Mouse (Mus musculus) lung, postnatal 36 days (tissue): Measurements from ENCODE around the gene Sp6.

Experiments
- DNase-seq: peaks from one replicate; pipeline ENCODE4 v3.0.0; 2022; ENCODE audit warnings: mixed read lengths

The Sp6 gene

DNA sequence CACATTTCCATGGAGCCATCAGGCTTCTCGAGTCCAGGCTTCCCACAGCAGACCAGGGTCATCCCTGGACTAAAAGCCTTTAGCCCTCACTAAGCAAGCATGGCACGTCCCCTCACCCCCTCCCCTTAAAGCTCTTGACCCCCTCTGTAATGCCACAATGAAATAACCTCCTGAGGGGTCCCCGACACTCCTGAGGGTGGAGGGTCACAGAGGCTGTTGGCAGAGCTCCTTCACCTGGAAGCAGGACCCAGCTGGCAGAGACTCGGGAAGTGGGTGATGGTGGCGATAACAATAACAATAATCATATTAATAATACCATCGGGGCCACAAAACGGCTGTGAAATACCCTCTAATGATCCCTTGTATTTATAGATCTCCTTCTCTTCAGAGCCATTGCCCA lies 30.3 kb upstream of the Sp6 start, which contains the start of gene Sp2:
Gene Sp2, minus strand, starts transcription at position 101 of the 400 bp plus-strand sequence.
- no peak for DNase-seq

DNA sequence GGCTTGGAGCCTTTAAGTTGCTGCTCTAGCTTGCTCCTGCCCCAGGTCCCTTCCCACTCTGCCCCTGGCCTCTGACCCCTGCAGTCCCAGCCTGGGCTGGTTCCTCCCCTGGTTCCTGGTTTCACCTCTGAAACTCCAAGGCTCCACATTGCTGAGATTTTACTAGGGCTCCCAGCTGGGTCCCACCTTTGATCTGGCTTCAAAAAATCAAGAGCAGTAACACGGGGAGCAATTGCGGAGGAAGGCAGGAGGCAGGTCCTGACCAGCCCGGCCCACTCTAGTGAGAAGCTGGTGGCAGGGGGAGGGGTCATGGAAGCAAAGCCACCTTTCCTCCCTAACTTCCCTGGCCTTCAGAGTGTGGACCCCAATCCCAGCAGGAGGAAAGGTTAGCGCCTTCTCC lies 28.3 kb upstream of the Sp6 start:
- no peak for DNase-seq

DNA sequence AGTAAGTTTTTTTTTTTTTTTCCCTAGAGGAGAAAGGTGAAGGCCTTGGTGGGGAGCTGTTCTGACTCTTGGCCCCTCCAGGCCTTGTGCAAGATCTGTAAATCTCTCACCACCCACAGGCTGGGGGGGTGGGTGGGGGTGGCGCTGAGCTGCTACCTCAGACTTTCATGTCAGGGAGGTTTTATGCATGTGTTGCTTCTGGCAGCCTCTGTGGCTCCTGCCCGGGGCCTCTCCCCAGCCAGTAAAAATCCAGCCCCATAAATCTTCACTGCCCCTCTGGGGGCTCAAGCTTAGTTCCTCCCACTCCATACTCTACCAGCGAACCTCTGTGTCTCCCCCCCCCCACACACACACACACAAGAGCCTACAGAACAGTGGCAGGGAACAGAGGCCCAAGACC lies 26.7 kb upstream of the Sp6 start:
- DNase-seq: no peak

DNA sequence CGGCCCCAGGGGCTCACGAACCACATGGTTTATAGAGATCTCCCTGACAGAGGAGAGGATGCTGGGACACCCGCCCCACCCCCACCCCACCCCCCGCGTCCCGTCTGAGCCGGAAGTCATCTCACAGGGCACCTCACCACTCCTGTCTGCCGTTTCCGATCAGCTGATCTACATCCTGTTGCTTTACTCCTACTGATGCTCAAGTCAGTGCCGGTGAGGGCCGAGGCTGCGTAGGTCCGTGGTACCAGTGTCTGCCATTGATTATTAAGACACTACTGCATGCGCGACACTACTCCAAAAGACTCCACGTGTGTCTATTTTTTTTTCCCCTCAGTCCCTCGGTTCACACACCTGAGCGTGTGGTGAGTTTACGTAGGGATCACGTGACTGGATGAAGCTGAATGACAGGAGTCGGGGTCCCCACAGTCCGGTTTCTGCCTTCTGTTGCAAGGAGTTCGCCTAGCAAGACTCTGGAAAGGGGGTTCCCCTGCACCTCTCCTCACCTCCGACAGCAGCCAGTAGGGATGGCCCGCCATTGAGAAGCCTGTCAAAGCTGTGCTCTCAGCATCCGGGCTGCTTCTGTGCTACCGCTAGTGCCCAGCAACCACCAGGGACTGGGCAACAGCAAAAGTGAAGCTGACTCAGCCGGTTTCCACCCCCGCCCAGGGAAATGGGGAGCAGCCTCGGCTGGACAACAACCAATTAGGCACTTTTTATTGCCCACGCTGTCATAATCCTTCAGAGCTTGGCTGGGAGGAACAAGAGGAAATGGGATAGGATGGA lies 25.1 kb upstream of the Sp6 start:
- peak; percentile 39 for DNase-seq

DNA sequence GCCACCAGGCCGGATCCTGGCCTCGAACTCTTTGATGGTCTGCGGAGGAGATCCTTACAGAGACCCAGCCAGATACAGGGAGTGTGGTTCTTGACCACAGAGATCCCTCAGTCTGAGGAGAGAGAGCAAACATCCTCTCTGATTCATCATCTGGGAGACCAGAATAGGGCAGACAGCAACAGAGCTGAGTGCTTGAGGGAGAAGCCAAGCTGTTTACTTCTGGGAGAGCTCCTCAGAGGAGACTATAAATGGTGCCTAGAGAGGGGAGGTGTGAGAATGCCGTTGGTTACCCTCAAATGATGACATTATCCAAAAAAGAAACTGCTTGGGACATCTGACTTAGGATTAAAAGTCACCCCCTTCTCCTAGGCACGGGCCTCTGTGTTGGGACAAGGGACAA lies 21.7 kb upstream of the Sp6 start:
- no peak for DNase-seq

DNA sequence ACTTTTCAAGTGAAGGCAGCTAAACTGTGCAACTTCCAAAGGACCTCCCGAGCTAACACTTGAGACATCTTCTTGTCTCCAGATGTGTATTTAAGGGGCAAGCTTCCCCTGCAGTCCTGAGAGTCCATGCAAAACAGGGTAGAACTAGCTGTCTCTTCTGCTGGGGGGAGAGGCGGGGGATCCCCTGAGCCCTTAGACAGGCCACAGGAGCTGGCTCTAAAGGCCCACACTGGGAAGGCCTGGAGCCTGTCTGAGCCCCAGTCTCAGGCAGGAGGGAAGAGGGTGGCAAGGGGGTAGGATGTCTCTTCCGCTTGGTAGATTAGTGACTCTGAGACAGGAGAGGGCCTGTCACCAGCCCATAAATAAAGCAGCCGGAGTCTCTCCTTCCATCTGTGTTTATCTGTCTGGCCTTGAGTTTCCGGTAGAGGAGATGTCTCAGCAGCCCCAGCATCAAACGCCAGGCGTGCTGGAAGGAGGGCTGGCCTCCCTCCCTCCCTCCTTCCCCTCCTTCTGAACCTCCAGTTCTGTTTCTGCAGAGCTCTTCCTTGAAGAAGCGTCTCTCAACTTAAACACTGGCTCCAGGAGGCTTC lies 20.4 kb upstream of the Sp6 start:
- DNase-seq: peak; percentile 38

DNA sequence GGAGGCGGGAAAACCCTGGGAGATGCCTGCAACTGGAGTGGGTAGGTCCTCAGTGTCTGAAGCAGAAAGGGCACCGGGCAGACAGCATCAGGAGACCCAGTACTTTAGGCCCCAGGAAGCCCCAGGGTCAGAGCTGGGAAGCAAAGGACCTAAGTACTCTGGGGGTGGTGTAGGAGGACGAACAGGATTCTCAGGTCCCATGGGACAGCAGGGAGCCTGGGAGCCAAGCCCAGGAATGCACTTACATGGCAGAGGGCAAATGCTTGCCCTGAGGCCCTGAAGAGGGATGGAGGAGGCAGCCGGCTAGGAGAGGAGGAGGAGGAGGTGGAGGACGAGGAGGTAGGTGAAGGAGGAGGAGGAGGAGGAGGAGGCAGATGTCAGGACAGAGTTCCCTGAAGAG lies 18.2 kb upstream of the Sp6 start:
- DNase-seq: no peak

DNA sequence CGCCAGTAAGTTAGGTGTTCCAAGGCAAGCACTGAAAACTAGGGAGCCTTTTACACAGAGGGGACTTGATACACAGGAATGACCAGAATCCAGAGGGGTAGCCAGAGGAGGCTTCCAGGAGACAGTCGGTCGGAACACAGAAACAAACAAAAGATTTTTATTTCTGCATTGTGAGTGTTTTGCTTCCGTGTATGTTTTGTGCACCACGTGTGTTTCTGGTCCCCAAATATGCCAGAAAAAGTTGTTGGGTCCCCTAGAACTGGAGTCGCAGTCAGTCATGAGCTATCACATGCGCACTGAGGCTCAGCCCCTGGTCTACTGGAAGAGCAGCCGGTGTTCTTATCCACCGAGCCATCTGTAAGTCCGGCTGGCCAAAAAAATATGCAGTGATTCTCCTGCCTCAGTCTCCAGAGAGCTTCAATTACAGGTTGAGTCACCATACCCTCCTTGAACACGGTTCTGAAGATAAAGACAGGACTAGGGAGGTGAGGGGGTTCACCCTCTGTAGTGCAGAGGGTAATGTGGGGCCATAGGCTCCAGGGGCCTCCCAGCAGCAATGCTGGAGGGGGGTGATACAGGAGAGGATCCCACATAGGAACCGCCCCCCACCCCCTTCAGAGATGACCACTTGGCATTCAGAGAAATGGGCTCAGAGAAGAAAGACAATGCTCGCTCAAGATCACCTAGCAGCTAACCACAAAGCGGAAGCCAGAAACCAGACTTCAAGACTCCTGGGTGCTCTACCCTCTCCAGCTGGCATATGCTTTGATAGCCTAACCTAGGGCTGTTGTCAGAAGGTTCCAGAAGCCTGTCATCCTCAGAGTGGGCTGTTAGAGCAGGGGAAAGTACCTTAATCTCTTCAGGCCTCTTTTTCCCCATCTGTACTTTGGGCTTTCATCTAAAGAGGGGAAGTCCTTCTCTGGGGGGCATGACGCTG lies 17.1 kb upstream of the Sp6 start:
- no peak for DNase-seq

DNA sequence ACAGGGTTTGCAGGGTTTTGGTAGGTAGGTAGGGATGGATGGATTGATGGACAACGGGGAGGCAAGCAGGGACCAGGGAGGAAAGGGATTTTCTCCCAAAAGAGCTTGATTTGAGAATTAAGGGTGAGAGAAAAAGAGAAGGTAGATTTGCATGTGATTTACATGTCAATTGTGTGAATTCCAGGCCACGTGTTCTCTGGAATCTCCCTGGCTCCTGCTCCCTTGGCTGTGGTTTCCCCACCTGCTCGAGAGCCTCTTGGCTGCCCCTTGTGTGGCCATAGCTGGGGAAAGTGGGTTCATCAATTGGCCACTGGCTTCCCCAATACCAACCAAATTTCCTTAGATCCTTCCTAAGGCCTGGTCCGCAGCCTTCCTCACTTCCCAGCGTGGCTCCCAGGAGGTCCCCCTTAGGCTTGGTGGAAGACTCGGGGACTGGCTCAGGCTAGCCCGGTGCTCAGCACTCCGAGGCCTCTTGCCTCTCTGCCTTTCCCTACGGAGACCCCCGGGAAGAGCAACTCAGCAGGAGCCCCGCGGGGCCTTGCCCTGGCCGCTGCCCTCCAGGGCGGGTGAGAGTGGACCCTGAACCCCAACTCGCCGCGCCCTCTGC lies 16.3 kb upstream of the Sp6 start:
- no peak for DNase-seq

DNA sequence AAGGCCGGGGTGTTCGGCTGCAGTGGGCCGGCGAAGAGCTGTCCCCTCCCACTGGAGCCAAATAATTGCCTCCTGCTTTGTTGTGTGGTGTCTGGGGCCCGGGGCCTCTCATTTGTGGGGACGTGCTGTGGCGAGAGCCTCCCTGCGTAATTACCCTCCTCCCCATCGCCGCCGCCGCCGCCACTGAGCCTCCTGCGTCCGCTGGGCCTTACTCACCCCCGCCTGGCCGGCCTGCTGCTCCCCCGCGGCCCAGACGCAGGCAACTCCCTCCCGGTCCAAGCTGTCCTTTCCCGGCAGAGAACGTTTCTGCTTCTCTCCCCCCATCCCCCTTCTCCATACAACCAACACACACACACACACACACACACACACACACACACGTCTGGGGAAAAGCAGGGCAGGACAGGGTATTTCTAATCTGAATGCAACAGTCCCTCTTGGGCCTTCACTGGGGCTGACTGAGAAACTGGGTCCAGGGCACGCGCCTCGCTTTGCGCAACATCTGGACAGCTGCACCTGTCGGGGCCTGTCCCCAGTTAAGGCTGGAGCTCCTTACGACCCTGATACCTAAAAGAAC lies 15.7 kb upstream of the Sp6 start:
- DNase-seq: no peak

DNA sequence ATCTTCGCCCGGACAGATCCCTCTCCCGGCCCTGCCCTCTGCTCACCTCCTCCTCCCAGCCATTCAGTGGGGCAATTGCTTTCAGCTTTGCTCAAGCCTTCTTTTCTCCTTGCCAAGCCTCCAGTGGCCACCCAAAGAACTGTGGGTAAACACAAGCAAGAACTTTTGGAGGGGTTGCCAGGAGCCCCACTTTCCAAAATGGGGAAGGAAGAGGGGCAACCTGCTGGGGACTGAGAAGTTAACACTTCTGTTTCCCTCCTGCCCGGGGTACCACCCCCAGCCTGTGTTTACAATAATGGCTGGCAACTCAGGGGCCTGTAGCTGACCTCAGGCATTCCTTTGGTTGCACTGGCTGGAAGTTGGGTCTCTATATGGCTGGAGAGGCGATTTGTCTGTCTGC lies 10.0 kb upstream of the Sp6 start:
- DNase-seq: no peak

DNA sequence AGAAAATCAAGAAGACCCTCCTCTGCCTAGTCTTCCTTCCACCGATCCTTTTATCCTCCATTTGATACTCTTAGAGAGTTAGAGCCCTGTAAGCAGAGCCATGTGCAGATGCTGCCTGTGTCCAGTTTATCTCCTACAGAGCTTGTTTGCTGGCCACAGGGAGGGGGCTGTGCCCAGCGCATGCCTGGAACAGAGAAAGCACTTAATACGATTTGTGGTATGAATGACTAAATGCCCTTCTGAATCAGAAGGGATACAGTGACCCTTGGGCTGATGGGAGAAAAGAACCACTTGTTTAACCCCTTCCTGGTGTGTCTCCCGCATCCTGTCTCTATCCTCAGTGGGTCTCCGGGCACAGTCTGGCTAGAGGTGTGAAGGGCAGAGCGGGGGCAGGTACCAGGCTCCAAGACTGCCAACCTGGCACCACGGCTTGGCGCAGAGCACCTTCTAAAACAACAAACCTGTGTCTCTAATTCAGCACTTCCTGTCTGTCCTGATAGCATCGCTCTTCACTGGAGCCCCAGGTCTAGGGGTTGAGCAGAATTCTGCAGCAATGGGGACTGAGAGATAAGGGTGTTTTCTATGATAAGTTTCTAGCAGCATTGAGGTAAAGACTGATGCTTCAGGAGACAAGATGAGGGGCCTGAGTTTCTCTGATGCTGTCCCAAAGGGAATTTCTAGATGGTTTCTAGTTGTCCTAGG lies 6.0 kb upstream of the Sp6 start:
- no peak for DNase-seq

DNA sequence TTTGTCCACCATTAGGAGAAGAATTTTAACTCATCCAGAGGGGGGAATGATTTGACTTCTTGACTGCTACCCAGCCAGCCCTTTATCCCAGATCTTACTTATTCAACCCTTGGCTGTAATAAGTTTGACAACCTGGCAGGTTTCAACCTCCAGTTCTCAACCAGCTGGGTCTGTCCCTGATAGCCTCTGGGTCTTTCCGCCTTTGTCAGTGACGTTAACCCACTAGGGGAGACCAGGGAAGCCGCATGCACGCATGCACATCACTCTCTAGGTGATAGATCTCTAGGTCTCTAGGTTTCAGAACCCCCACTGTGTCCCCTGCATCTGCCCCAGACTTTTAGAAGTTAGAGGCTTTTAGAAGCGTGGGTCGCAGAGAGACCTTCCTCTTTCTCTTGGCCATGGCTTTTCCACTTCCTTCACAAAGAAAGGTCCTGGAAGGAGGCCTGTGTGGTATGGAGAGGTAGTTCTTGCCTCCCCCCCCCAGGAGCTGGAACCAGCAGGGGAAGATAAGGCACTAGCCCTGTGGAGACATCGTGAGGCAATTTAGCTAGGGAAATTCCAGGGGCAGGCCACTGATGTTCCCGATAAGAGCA lies 3.9 kb upstream of the Sp6 start:
- no peak for DNase-seq

DNA sequence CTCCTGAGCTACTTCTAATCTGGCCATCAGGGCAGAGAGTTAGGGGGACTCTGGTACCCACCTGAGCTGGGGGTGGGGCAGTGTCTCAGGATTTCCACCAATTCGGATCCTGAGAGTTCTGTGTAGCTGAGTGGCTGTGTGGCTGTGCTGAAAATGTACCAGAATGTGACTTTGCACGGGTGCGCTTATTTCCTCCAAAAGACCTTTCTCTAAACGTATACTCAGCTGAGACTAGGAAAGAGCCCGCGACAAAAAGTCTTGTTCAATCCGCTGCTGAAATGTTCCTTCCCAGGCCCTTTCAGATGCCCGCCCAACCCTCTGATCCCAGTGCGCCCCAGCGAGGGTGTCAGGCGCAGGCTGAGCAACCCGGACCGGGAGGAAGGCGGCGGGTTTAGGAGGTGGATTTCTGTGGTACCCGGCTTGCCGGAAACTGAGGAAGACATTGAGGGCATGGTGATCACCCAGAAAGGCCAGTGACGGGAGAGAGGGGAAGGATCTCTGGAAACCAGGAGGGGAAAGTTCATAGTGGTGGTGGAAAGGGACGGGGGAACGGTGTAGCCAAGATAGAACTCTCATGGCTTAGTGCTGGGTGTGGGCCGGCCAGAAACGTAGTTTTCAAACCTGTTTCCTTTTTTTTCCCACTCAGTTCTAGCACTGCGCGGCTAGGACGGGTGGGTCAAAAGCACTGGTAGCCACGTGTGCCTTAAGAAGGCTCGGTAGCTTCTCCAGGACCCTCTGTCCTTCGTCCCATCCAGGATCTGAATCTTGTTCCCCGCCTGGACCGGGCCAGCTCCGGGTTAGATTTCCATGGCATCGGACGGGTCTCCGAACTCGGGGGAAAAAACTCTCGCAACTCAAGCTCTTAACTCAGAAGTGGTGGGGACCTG lies 4.7 kb downstream of the Sp6 start:
- no peak for DNase-seq

DNA sequence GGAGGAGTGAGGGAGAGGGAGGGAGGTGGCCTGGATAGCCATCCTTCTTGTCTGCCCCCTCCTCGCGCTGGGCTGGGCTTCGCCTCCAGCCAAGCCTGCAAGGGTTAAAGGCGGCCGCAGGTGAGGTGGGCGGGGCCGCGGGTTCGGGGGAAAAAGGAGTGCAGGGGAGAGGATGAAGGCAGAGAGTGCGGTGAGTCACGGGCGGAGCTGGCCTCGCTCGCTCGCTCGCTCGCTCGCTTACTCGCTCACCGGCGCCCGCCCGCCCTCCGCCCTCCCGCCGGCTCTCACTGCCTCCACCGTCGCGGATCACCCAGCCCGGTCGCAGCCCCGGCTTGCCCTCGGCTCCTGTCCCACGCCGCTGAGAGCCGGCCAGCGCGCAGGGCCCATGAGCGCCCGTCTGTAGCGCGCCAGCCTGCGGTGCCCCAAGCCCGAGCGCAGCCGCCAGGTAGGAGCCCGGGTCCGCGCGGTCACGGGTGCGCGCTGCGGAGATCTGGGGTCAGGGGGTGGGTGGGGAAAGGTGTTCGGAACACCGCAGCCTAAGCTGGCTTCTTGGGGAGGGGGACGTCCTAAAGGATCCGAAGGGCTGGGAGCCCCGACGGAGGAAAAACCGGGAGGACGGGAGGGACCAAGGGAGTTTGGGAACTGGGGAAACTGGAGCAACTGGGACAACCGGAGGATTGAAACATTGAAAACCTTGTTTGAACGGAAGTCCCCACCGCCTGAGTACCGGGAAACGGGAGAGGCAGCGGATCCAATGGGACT lies 5.6 kb downstream of the Sp6 start:
- no peak for DNase-seq

DNA sequence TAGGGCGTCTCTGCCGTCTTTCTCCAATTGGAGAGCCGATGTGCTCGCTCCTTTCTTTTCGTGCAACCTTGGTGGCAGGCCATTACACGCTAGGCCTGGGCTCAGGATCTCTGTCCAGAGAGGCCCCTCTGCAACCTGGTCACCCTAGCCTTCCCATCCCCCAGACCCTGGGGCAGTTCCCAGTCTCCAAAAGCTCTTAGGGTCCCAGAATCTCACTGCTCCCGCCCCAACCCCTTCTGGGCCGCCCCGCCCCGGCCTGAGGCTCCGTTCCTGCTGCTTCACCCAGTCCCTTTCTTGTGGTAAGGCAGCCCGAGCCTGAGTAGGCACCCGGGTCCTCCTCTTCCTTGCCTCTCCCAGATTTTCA lies 6.1 kb downstream of the Sp6 start:
- DNase-seq: no peak

DNA sequence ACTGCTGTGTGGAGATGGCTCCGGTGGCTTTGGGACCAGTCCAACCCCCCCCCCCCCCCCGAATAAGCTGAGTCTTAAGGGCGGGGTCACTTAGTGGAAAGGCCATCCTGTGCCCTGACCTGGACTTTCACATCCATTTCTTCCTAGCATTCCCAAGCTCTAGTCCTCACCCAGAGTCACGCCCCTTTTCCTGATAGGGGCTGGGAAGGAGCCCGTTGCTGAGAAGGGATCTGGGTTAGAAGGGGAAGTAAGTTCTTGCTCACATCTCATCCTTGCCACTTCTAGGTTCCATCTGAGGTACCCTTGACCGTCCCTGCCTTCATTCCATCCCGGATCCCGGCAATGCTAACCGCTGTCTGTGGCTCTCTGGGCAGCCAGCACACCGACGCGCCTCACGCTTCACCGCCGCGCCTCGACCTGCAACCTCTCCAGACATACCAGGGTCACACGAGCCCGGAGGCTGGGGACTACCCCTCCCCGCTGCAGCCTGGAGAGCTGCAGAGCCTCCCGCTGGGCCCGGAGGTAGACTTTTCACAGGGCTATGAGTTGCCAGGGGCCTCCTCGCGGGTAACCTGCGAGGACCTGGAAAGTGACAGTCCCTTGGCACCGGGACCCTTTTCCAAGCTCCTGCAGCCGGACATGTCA lies 8.0 kb downstream of the Sp6 start:
- DNase-seq: no peak

DNA sequence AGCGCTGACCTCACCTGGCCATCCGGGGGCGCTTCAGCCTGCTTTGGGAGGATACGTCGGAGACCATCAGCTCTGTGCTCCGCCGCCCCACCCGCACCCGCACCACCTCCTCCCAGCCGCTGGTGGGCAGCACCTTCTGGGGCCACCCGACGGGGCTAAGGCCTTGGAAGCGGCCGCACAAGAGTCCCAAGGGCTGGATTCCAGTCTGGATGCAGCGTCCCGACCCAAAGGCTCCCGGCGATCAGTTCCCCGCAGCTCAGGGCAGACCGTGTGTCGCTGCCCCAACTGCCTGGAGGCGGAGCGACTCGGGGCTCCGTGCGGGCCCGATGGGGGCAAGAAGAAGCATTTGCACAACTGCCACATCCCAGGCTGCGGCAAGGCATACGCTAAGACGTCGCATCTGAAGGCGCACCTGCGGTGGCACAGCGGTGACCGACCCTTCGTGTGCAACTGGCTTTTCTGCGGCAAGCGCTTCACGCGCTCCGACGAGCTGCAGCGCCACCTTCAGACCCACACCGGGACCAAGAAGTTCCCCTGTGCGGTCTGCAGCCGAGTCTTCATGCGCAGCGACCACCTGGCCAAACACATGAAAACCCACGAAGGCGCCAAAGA lies 8.8 kb downstream of the Sp6 start:
- DNase-seq: peak; percentile 81

DNA sequence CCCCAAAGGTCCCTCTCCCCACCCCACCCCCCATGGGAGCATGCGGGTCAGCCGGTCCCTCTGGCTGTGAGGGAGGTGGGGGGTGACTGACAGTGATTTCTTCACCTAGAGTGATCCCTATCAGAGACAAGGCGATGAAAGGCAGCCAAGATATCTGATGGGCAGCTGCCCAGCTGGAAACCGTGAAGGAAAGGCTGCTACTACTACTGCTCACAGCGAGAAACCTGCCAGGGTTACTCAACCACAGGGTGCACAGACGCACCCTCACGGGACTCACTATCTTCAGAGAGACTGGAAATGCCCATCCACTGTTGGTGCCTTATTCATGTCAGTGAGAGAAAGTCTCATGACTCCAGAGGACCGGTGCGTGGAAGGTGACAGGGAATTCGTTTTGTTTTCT lies 11.8 kb downstream of the Sp6 start:
- DNase-seq: peak; percentile 37
